Mouse (Mus musculus): Measurements from ENCODE around the gene Zfp202. TPM values are rescaled to one million over a fixed set of nuclear protein-coding genes. Genes with fewer than 3 reads are reported as not detected.
A peak's percentile ranks its signal among the peaks of the same experiment; 100 is the strongest.
"Not testable (repeated sequence)": the region's sequence is repeated elsewhere in the genome, so short reads cannot be mapped to it uniquely, and the experiment has no call there.

Zfp202 gene
- 6.8 and 8.4 TPM in 2 replicates for polyA plus RNA-seq (2015; fragmentation: Nextera tagmentation; extraction: Ambion mirVana)

DNA sequence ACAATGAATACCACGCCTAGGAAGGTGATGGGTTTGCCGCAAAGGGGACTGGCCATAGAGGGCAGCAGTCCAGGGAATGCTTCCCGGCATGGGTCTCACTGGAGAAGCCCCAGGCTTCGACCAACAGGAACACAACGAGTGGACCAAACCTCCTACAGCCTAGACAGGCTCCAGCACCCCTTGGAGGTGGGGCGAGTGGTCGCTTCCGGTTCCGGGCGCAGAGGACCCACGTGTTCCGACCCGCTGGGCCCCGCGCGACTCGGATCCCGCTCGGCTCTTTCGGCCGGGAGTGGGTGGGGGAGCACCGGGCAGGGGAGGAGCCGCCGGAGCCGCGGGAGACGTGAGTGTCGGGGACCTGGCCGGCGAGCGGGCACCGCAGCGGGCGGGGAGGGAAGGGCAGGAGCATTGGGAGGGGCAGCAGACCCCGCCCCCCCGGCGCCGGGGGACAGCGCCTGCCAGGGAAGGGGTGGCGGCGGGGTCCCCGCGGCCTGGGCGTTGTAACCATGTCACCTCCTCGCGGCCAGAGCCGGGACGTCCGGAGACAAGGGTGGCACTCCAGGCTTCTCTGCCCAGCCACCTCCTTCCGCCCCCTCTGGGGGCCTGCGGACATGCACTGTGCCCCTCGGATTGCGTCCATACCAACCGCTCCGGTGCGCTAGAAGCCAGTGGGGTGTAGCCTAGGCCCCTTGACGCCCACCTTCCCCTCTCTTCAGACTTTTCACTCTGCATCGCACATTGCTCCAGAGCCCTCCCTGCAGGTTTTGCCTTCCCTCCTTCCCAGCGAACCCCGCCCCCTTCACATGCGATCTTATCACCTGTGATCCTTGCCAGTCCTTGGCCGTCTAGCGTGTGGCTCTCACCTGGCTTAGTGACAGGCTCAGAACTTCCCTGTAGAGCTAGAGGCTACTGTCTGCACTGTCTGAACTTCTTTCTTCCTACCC is at the start of gene Zfp202:
Gene Zfp202, plus strand, starts transcription at position 219 of the 941 bp plus-strand sequence.
- Histone ChIP-seq H3K4me1 (peaks cover 20% of the 10 kb centered on the region), H3K4me2 (peak within 1 kb of the TSS; percentile 82), H3K4me3 (peak within 1 kb of the TSS; percentile 82), H3K9ac (peak within 1 kb of the TSS; percentile 84), H3K36me3 (ENCODE audit: poor library complexity, severe bottlenecking) (no peaks in the 10 kb centered on the region), H3K27ac (peak within 1 kb of the TSS; percentile 25; the same call in 1 of the 2 replicates), H3K9me3 (replicated peaks) (no peaks in the 10 kb centered on the region), H3K27me3 (no peaks in the 10 kb centered on the region)
- ATAC-seq, result peak; percentile 98
- under 1% methylated on average over 42 of the region's 63 CpGs for WGBS

DNA sequence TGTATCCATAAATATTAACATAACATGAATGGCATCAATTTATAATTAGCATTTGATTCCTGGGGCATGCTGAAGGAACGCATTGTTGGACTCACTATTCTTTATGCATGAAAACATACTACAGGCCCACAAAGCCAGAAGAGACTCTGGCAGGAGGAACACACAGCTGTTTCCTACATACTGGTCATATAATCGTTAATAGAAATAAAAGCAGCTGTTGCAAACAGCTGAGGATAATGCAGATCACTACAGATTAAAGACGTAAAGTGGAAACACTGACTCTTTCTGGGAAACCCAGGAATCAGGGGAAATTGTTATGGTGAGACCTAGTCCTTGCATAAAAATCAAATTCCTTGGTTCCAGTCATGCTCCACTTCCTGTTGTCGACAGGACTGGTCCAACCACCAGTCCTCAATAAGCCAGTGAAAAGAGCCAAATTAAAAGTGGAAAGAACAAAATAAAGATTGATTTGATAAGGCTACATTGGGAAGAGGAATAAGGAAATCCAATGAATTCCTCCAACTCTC is 36.9 kb upstream of the Zfp202 start:
- Histone ChIP-seq H3K9me3 (replicated peaks) (no peaks in the 10 kb centered on the region), H3K4me3 (no peak overlapping the region), H3K4me2 (no peak overlapping the region), H3K4me1 (no peaks in the 10 kb centered on the region), H3K36me3 (ENCODE audit: poor library complexity, severe bottlenecking) (no peaks in the 10 kb centered on the region), H3K9ac (no peak overlapping the region), H3K27me3 (no peaks in the 10 kb centered on the region), H3K27ac (no peak overlapping the region)
- ATAC-seq, result no peak
- 80% methylated on average over 4 of the region's 4 CpGs for WGBS

DNA sequence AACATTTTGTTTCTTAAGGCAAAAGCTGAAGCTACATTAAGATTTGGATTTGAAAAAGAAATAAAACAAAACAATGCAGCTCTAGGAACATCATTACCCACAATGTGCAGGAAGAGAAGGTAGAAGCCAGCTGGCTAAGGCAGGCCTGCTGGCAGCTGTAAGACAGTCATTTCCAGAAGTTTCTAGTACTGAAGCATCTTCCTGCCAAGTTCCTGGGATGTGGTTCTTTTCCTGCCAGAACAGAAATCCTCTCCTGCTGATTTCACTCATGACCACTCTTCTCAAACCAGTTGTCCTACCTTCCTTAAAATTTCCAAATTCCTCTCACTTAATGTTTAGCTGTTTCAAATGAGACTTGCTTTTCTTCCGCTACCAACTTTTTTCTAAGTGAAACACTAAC is 25.7 kb upstream of the Zfp202 start:
- Histone ChIP-seq H3K4me3 (no peak overlapping the region), H3K4me2 (no peak overlapping the region), H3K9ac (no peak overlapping the region), H3K27me3 (no peaks in the 10 kb centered on the region), H3K27ac (no peak overlapping the region), H3K4me1 (no peaks in the 10 kb centered on the region), H3K36me3 (ENCODE audit: poor library complexity, severe bottlenecking) (no peaks in the 10 kb centered on the region), H3K9me3 (replicated peaks) (no peaks in the 10 kb centered on the region)
- WGBS, result 91% methylated on average over 1 of the region's 1 CpGs
- no peak for ATAC-seq

DNA sequence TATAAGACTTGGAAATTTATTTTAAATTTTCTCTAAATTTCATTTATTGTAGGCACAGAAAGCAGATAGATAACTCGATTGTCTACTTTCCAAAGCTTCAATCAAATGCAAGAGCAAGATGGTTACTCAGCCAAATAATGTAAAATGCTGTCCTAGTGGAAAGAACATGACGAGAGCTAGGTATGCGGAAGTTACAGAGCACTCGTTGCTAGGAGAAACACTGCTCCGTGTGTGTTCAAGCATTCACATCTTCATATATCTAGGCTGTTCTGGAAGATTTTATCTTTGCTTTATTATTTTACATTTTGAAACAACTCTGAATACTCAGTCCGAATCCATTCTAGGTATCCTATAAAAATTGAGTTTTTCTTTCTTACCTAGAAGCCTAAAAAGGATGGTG is 15.1 kb upstream of the Zfp202 start:
- H3K9me3 ChIP-seq (replicated peaks), result no peaks in the 10 kb centered on the region

DNA sequence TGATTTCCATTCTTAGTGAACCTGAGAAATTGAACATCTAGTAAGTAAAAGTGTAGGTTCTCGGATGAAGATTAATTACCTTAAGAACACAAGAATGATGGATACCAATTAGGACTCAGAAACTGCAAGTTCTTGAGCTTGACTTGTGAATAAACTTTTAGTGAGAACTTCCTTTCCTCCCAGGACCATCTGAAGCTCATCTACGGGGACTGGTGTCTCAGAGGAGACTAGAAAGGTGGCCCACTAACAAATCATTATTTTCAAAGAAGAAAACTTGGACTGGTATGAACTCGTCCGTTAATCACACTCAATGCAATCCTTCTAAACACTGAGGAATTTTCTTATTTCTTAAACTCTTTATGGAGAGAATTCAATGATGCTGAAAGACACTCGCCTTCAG is 11.5 kb upstream of the Zfp202 start, which contains the start of gene Olfr986:
Gene Olfr986, plus strand, starts transcription at position 301 of the 400 bp plus-strand sequence.
- Histone ChIP-seq H3K27ac (no peak within 1 kb of the TSS), H3K36me3 (ENCODE audit: poor library complexity, severe bottlenecking) (no peaks in the 10 kb centered on the region), H3K4me2 (no peak within 1 kb of the TSS), H3K4me3 (no peak within 1 kb of the TSS), H3K9ac (no peak within 1 kb of the TSS), H3K27me3 (no peaks in the 10 kb centered on the region), H3K9me3 (replicated peaks) (no peaks in the 10 kb centered on the region), H3K4me1 (no peaks in the 10 kb centered on the region)
- WGBS, result 91% methylated on average over 5 of the region's 5 CpGs
- ATAC-seq, result no peak

More for the DNA sequence above, 15.1 kb upstream of the Zfp202 start:
- Histone ChIP-seq H3K4me3 (no peak overlapping the region), H3K4me2 (no peak overlapping the region), H3K27me3 (no peaks in the 10 kb centered on the region), H3K9ac (no peak overlapping the region), H3K4me1 (no peaks in the 10 kb centered on the region), H3K27ac (no peak overlapping the region), H3K36me3 (ENCODE audit: poor library complexity, severe bottlenecking) (no peaks in the 10 kb centered on the region)
- 89% methylated on average over 6 of the region's 6 CpGs for WGBS
- ATAC-seq, result no peak

DNA sequence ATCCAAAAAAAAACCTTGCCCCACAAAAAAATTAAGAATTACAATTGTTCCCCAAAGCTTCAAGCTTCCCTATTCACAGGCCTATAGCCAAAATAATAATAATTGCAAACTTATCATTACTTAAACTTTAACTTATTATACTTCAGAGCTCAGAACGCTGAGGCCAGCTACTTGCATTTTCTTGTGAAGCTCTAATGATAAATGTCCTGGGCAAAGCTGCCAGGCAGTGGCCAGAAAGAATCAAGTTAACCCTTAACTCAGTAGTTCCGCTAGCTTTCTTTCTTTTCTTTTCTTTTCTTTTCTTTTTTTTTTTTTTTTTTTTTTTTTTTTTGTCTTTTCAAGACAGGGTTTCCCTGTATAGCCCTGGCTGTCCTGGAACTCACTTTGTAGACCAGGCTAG is 7.0 kb upstream of the Zfp202 start:
- not testable (repeated sequence) for ATAC-seq; H3K9me3 ChIP-seq (replicated peaks); H3K9ac ChIP-seq; H3K4me1 ChIP-seq; H3K27ac ChIP-seq; H3K4me2 ChIP-seq; H3K27me3 ChIP-seq; H3K36me3 ChIP-seq (ENCODE audit: poor library complexity, severe bottlenecking); H3K4me3 ChIP-seq
- 83% methylated on average over 2 of the region's 2 CpGs for WGBS

DNA sequence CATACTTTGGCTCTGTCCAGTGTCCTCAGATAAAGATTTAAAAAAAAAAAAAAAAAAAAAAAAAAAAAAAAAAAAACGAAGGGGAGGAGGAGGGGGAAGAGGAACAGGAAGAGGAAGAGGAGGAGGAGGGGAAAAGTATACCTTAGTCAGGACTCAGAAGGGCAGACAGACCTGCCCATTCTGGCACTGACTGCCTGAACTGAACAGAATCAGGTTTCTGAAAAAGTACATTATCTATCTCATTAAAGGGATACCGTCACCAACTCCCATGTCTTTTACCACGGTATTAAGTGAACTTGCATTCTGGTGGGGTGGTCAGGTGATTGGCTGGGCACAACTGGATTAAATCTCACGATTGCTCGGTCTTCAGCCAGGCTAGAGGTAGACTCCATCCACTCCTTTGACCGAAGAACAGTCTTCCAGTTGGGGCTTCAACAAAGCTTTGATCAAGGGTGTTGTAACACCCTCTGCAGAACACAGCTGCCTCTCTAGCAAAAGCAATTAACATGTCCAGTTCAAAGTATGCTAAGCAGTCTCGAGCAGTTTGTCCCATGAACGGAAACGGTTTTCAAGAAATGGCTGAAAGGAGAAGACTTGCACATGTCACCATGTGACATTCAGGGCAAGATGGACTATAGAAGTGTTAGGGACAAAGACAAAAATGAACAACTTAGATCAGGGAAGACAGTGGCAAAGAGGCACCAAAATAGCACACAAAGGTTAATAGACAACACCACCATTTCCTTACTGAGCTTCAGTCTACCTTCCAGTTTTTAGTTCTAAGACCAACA is 835 bp upstream of the Zfp202 start:
- 92% methylated on average over 9 of the region's 9 CpGs for WGBS
- Histone ChIP-seq H3K27me3 (no peaks in the 10 kb centered on the region), H3K36me3 (ENCODE audit: poor library complexity, severe bottlenecking) (no peaks in the 10 kb centered on the region), H3K27ac (no peak overlapping the region), H3K4me2 (peak overlapping the region; percentile 82), H3K9me3 (replicated peaks) (no peaks in the 10 kb centered on the region), H3K9ac (peak overlapping the region; percentile 84; the same call in 1 of the 2 replicates), H3K4me1 (peaks cover 20% of the 10 kb centered on the region), H3K4me3 (peak overlapping the region; percentile 82)
- ATAC-seq, result no peak

DNA sequence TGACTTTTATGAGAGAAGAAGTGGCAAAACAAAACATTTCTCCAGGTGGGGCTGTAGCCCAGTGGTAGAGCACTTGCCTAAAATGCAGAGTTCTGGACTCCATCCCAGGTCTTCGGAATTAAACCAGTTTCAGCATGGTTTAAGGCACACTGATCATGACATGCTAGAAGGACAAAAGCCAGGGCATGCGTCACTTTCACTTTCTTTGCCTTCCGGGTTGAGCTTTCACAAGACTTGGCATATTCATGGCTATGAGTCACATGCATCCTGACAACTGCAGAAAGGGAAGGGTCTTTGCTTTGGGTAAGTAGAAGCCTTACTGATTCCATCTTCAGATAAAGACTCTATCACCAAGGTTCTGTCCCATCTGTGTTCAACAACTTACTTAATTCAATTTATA is 3.9 kb downstream of the Zfp202 start:
- Histone ChIP-seq H3K4me1 (peaks cover 20% of the 10 kb centered on the region), H3K9me3 (replicated peaks) (no peaks in the 10 kb centered on the region), H3K9ac (no peak overlapping the region), H3K27me3 (no peaks in the 10 kb centered on the region), H3K36me3 (ENCODE audit: poor library complexity, severe bottlenecking) (no peaks in the 10 kb centered on the region), H3K4me2 (no peak overlapping the region), H3K27ac (no peak overlapping the region), H3K4me3 (no peak overlapping the region)
- no peak for ATAC-seq
- WGBS, result 97% methylated on average over 3 of the region's 3 CpGs

DNA sequence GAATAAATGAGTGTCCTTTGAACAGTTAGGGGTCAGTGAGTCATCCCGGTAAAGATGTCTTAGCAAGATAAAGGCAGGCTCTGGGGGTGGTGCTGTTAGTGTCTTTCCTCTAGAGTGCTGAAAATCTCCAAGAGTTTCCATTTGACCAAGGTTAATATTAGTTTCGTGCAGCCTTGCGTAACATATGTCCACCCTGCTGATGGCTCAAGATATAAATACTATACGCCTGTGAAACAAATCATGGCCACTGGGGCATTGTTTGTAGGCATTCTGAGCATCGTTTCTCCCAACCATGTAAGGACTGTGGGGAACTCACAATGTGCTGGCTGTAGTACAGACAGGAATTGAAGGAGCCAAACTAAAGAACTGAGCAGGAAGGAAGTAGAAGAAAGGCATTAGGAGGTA is 14.4 kb downstream of the Zfp202 start:
- H3K27me3 ChIP-seq, result no peaks in the 10 kb centered on the region
- no peak overlapping the region for H3K4me2 ChIP-seq
- no peak overlapping the region for H3K9ac ChIP-seq
- peaks cover 46% of the 10 kb centered on the region for H3K36me3 ChIP-seq (ENCODE audit: poor library complexity, severe bottlenecking)
- no peaks in the 10 kb centered on the region for H3K9me3 ChIP-seq (replicated peaks)
- 89% methylated on average over 5 of the region's 5 CpGs for WGBS
- H3K27ac ChIP-seq, result no peak overlapping the region
- no peak for ATAC-seq
- no peak overlapping the region for H3K4me3 ChIP-seq
- no peaks in the 10 kb centered on the region for H3K4me1 ChIP-seq

DNA sequence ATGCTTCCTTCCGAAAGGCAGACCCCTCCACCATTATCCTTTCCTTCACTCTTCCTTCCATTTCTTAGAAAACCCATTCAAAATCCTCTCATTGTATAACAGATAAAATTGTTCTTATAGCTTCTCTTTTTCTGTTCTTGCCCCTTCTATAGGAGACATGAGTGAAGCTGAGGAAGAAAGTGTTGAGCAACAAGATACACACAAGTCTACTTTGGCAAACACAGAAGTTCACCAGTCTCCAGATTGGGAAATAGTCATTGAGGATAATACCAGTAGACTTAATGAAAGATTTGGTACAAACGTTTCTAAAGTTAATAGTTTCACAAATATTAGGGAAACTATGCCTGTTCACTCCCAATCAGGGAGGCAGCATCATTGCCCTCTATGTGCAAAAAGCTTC is 18.6 kb downstream of the Zfp202 start:
- H3K9ac ChIP-seq, result no peak overlapping the region
- WGBS, result 92% methylated on average over 2 of the region's 2 CpGs

DNA sequence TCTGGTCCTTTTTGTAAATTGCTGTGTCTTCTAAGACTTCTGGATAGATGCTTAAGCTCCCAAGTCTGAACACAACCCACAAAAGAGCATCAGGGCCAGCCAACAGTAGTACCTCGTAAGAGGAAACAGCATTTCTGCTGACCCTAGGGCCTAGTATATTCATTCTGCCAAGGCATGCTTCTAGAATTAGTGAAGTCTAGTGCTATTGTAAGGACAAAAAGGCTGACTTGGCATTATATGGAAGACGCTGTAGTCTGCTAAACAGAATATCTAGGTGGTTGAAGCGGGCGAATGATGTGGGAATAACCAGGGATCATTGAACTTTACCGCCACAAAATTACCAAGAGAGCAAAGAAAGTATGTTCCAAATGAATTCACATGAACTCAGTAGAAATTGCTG is 21.9 kb downstream of the Zfp202 start:
- no peaks in the 10 kb centered on the region for H3K27me3 ChIP-seq
- H3K9me3 ChIP-seq (replicated peaks), result no peaks in the 10 kb centered on the region
- H3K4me2 ChIP-seq, result no peak overlapping the region
- peaks cover 52% of the 10 kb centered on the region for H3K36me3 ChIP-seq (ENCODE audit: poor library complexity, severe bottlenecking)
- no peaks in the 10 kb centered on the region for H3K4me1 ChIP-seq
- WGBS, result 95% methylated on average over 5 of the region's 5 CpGs
- H3K27ac ChIP-seq, result no peak overlapping the region
- H3K9ac ChIP-seq, result no peak overlapping the region
- no peak overlapping the region for H3K4me3 ChIP-seq
- no peak for ATAC-seq

More for the DNA sequence above, 18.6 kb downstream of the Zfp202 start:
- H3K36me3 ChIP-seq (ENCODE audit: poor library complexity, severe bottlenecking), result peaks cover 73% of the 10 kb centered on the region
- no peaks in the 10 kb centered on the region for H3K9me3 ChIP-seq (replicated peaks)
- no peak overlapping the region for H3K4me2 ChIP-seq
- H3K4me1 ChIP-seq, result no peaks in the 10 kb centered on the region
- no peak overlapping the region for H3K27ac ChIP-seq
- H3K4me3 ChIP-seq, result no peak overlapping the region
- no peak for ATAC-seq
- H3K27me3 ChIP-seq, result no peaks in the 10 kb centered on the region

DNA sequence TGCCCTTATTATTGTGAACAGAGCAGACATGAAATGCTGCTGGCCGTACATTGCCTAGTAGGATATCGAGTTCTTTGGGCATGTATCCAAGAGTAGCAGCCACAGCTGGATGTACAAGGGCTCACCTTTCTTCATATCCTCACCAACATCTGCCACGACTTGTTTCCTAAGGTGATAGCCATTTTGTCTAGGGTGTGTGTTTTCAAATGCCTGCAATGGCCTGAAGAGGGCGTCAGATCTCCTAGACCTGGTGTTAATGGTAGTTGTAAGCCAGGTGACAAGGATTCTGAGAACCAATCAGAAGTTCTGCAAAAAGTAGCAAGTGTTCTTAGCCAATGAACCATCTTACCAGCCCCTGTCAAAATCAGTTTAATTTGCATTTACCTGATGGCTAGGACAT is 24.5 kb downstream of the Zfp202 start:
- no peak for ATAC-seq
- Histone ChIP-seq H3K4me3 (no peak overlapping the region), H3K9ac (no peak overlapping the region), H3K4me2 (no peak overlapping the region), H3K4me1 (no peaks in the 10 kb centered on the region), H3K27me3 (no peaks in the 10 kb centered on the region), H3K36me3 (ENCODE audit: poor library complexity, severe bottlenecking) (peaks cover 26% of the 10 kb centered on the region), H3K9me3 (replicated peaks) (no peaks in the 10 kb centered on the region), H3K27ac (no peak overlapping the region)
- WGBS, result 71% methylated on average over 4 of the region's 4 CpGs

Measured in forebrain, embryonic 13.5 days (tissue).